Mouse (Mus musculus) neural tube, embryonic 11.5 days (tissue): ENCODE measurements at regions not wholly inside any gene's neighbourhood (a gene's known extent, or its start where the extent isn't known, plus 50 kb on each side); places are given as distances from the start of the nearest gene placed in this dataset.

Experiments
- ATAC-seq: fragments of 200-750 bp; cut with Nextera tagmentation; 2 replicates; pipeline ENCODE4 v1.8.0; 2017; ENCODE audit warnings: moderate number of reproducible peaks, mild to moderate bottlenecking, moderate TSS enrichment, moderate library complexity; ENCODE audit not compliant: insufficient read depth, low FRiP score, low TSS enrichment
- DNase-seq: peaks from one replicate; pipeline ENCODE4 v3.0.0-alpha.2; 2015; ENCODE audit warnings: low spot score
- H3K27ac ChIP-seq: fragments of 300-500 bp; sonication (generic); 2 replicates; pipeline ENCODE4 v1.5.1; 2014; ENCODE audit warnings: low read depth, mild to moderate bottlenecking, low read length
- H3K27me3 ChIP-seq: fragments of 300-500 bp; sonication (generic); 2 replicates; pipeline ENCODE4 v1.6.1; 2014; ENCODE audit warnings: mild to moderate bottlenecking, low read length, mixed read lengths; ENCODE audit not compliant: control insufficient read depth, insufficient read depth
- H3K36me3 ChIP-seq: fragments of 300-500 bp; sonication (generic); 2 replicates; pipeline ENCODE4 v1.6.1; 2014; ENCODE audit warnings: mild to moderate bottlenecking, low read length, moderate library complexity, mixed read lengths; ENCODE audit not compliant: control insufficient read depth, insufficient read depth
- H3K4me1 ChIP-seq: fragments of 300-500 bp; sonication (generic); 2 replicates; pipeline ENCODE4 v1.6.1; 2014; ENCODE audit warnings: low read length, mixed read lengths; ENCODE audit not compliant: control insufficient read depth, insufficient read depth
- H3K4me2 ChIP-seq: fragments of 300-500 bp; sonication (generic); 2 replicates; pipeline ENCODE4 v1.6.1; 2014; ENCODE audit warnings: low read depth, mild to moderate bottlenecking, moderate library complexity
- H3K4me3 ChIP-seq: fragments of 300-500 bp; sonication (generic); 2 replicates; pipeline ENCODE4 v1.5.1; 2014; ENCODE audit warnings: low read depth, low read length
- H3K9ac ChIP-seq: fragments of 300-500 bp; sonication (generic); 2 replicates; pipeline ENCODE4 v1.6.1; 2014; ENCODE audit warnings: mild to moderate bottlenecking, low read length
- H3K9me3 ChIP-seq: fragments of 300-500 bp; sonication (generic); 2 replicates; pipeline ENCODE4 v1.6.1; 2016; ENCODE audit warnings: low read length; ENCODE audit not compliant: control insufficient read depth
- WGBS: fragments of 180-500 bp; shearing (Covaris S2); extraction: QIAGEN DNeasy Blood & Tissue Kit; methylation state at CpG from one replicate; pipeline ENCODE4 v1.1.7; 2014; 5-methylcytosine and 5-hydroxymethylcytosine counted together

DNA sequence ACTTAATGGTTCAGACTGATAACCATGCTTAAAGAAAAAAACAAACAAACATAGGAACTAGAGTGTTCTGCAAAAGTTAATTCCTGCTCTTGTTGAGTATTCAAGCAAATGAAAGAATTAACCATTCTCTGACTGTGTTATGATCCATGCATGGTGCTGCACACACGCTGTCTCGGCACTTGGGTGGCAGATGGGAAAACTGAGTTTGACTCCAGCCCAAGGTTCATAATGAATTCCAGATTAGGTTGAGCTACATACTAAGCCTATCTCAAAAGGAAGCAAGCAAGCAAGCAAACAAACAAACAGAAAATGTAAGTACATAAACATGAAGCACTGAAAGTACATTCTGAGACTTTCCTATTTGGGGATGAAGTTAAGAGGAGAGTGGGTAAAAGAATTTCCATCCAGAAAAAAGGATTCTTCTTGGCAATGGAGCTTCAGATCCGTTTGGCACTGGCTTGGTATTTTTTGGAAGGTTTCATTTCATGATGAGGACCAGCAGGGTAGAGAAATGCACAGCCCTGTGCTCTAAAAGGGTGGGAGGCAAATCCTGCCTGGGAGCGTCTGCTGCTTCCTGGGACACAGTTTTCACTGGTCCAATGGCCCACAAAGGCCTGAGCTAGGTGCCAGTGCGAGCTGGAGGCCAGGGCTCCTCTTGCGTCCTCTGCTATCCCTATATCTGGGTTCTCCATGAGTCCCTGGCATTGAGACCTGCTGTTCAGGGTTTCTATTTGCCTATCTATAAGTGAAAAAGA is 183.3 kb upstream of the 4930412O13Rik start:
- no peak for DNase-seq
- H3K4me3 ChIP-seq = no peak overlapping the region
- no peak for ATAC-seq
- WGBS = 82% methylated on average over 6 of the region's 6 CpGs
- H3K36me3 ChIP-seq = no peaks in the 10 kb centered on the region
- no peak overlapping the region for H3K9ac ChIP-seq
- H3K27me3 ChIP-seq = no peaks in the 10 kb centered on the region
- no peaks in the 10 kb centered on the region for H3K4me1 ChIP-seq
- no peak overlapping the region for H3K4me2 ChIP-seq
- H3K9me3 ChIP-seq = no peaks in the 10 kb centered on the region
- no peak overlapping the region for H3K27ac ChIP-seq

DNA sequence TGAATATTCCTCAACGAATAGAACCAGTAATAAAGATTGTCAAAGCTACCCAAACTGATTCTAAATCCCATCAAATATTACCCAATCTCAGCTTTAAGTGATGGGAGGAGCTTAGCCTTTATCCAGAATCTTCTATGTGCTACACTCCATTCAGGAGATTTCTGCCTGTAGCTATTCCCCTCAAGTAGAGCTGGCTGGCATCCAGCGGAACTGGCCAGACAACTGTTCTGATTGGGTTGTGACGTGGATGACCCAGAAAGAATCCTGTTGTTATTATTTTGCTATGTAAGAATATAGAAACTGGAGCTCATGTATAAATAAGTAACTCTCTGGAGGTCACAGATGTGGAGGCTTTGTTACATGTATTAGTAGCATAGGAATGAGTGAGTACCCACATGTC is 176.8 kb upstream of the 4930412O13Rik start:
- WGBS = 91% methylated on average over 3 of the region's 3 CpGs
- no peak overlapping the region for H3K9ac ChIP-seq
- ATAC-seq (no peak), DNase-seq (no peak)
- H3K4me2 ChIP-seq = no peak overlapping the region
- no peak overlapping the region for H3K27ac ChIP-seq
- no peaks in the 10 kb centered on the region for H3K9me3 ChIP-seq
- no peaks in the 10 kb centered on the region for H3K27me3 ChIP-seq
- no peaks in the 10 kb centered on the region for H3K36me3 ChIP-seq
- no peaks in the 10 kb centered on the region for H3K4me1 ChIP-seq
- H3K4me3 ChIP-seq = no peak overlapping the region

DNA sequence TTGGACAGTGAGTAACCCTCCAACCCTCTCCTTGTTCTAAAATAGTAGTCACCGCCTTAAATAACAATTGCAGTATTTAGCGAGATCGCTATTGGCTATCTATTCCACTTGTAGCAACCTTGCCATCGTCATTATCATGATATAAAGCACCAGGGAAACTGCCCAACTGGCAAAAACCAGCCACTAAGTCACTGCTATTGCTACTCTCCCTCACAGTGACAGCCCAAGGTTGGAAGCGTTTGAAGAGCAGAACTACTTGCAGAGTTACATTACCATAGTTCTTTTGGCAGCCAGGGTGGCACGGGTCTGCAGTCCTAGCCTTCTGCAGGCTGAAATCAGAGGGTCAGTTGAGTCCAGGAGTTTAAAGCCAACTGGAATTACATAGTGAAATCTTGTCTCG is 171.6 kb upstream of the 4930412O13Rik start:
- DNase-seq (no peak), ATAC-seq (no peak)
- 78% methylated on average over 7 of the region's 7 CpGs for WGBS
- Histone ChIP-seq H3K4me3 (no peak overlapping the region), H3K27me3 (no peaks in the 10 kb centered on the region), H3K9me3 (no peaks in the 10 kb centered on the region), H3K27ac (no peak overlapping the region), H3K9ac (no peak overlapping the region), H3K36me3 (no peaks in the 10 kb centered on the region), H3K4me2 (no peak overlapping the region), H3K4me1 (no peaks in the 10 kb centered on the region)

DNA sequence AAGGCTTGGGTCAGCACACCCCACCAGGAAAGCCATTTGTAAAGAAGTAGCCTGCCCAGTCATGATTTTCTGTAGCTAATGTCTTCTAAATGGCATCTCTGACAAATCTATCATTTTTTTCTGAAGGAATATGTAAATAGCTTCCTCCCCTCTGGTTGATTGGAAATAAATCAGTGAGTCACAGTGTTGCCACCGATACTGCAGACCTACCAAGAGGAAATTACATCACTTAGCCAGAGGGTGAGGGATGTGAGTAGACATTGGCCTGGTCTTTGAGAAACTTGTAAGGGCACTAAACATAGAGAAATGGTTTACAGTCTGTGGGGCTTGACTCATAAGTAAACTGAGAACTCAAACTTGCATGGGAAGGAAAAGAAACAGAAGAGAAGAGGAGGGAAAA is 163.1 kb upstream of the 4930412O13Rik start:
- Histone ChIP-seq H3K4me2 (no peak overlapping the region), H3K27ac (no peak overlapping the region), H3K9me3 (no peaks in the 10 kb centered on the region), H3K27me3 (no peaks in the 10 kb centered on the region), H3K4me3 (no peak overlapping the region), H3K36me3 (no peaks in the 10 kb centered on the region), H3K9ac (no peak overlapping the region), H3K4me1 (no peaks in the 10 kb centered on the region)
- DNase-seq (no peak), ATAC-seq (no peak)
- WGBS = 73% methylated on average over 1 of the region's 1 CpGs

- DNase-seq = no peak
- H3K9me3 ChIP-seq = no peaks in the 10 kb centered on the region
- no peaks in the 10 kb centered on the region for H3K27me3 ChIP-seq
- H3K27ac ChIP-seq = no peak overlapping the region
- H3K4me1 ChIP-seq = no peaks in the 10 kb centered on the region
- no peaks in the 10 kb centered on the region for H3K36me3 ChIP-seq
- ATAC-seq = no peak
- no peak overlapping the region for H3K4me3 ChIP-seq
- no peak overlapping the region for H3K9ac ChIP-seq
- H3K4me2 ChIP-seq = no peak overlapping the region
- WGBS = 84% methylated on average over 7 of the region's 7 CpGs
These were observed 147.8 kb upstream of the 4930412O13Rik start for GRCm38 (mm10) chr2:9733243-9733642.

GRCm38 (mm10) chr2:9744181-9744580 is 136.9 kb upstream of the 4930412O13Rik start:
- DNase-seq = no peak
- H3K4me1 ChIP-seq = no peaks in the 10 kb centered on the region
- no peaks in the 10 kb centered on the region for H3K36me3 ChIP-seq
- ATAC-seq = no peak
- H3K27ac ChIP-seq = no peak overlapping the region
- WGBS = 90% methylated on average over 3 of the region's 3 CpGs
- no peak overlapping the region for H3K9ac ChIP-seq
- no peak overlapping the region for H3K4me2 ChIP-seq
- no peak overlapping the region for H3K4me3 ChIP-seq
- no peaks in the 10 kb centered on the region for H3K27me3 ChIP-seq
- no peaks in the 10 kb centered on the region for H3K9me3 ChIP-seq

- no peak for ATAC-seq
- no peak for DNase-seq
These were observed 130.9 kb upstream of the 4930412O13Rik start for GRCm38 (mm10) chr2:9749829-9750788.

GRCm38 (mm10) chr2:9753691-9754090 is 127.4 kb upstream of the 4930412O13Rik start:
- H3K4me2 ChIP-seq = no peak overlapping the region
- DNase-seq (no peak), ATAC-seq (no peak)
- no peaks in the 10 kb centered on the region for H3K9me3 ChIP-seq
- H3K36me3 ChIP-seq = no peaks in the 10 kb centered on the region
- no peaks in the 10 kb centered on the region for H3K27me3 ChIP-seq
- H3K4me1 ChIP-seq = no peaks in the 10 kb centered on the region
- no peak overlapping the region for H3K27ac ChIP-seq
- 87% methylated on average over 7 of the region's 7 CpGs for WGBS
- no peak overlapping the region for H3K9ac ChIP-seq
- no peak overlapping the region for H3K4me3 ChIP-seq

More at GRCm38 (mm10) chr2:9749829-9750788, 130.9 kb upstream of the 4930412O13Rik start:
- no peaks in the 10 kb centered on the region for H3K36me3 ChIP-seq
- 56% methylated on average over 11 of the region's 11 CpGs for WGBS
- H3K4me2 ChIP-seq = no peak overlapping the region
- no peak overlapping the region for H3K27ac ChIP-seq
- no peaks in the 10 kb centered on the region for H3K4me1 ChIP-seq
- no peaks in the 10 kb centered on the region for H3K9me3 ChIP-seq
- no peak overlapping the region for H3K9ac ChIP-seq
- no peaks in the 10 kb centered on the region for H3K27me3 ChIP-seq
- no peak overlapping the region for H3K4me3 ChIP-seq
